Mouse (Mus musculus): ENCODE results near the gene Ndufa3. TPM values are rescaled to one million over a fixed set of nuclear protein-coding genes. Genes with fewer than 3 reads are reported as not detected.

Gene Ndufa3
- polyA plus RNA-seq, 1 experiment: 87.7 TPM

- H3K4me3 ChIP-seq (replicated peaks): peak within 1 kb of the TSS; percentile 93
- 0 out of 2 replicates have a peak, but pooled peaks have one; percentile 61 for TF ChIP-seq FLI1 (IDR thresholded peaks at IDR 0.05; ENCODE audit: low read length)
- TF ChIP-seq GATA1 (IDR thresholded peaks at IDR 0.05; ENCODE audit: borderline replicate concordance, low read length): no peak
- H3K27me3 ChIP-seq (replicated peaks): no peaks in the 10 kb centered on the region
- peaks cover 75% of the 10 kb centered on the region for H3K36me3 ChIP-seq (replicated peaks; ENCODE audit: low read length)
- peaks cover 80% of the 10 kb centered on the region for H3K4me1 ChIP-seq
- H3K9me3 ChIP-seq: no peaks in the 10 kb centered on the region
Observed at GRCm38 (mm10) chr7:3629543-3630477, 12.6 kb downstream of the Ndufa3 start, which contains the start of the genes Tfpt and Prpf31. Tfpt (minus strand) TSS chr7:3629929. Prpf31 (plus strand) TSS chr7:3629985.

GRCm38 (mm10) chr7:3630478-3630815 lies 13.3 kb downstream of the Ndufa3 start:
- peaks cover 75% of the 10 kb centered on the region for H3K4me1 ChIP-seq
- peaks cover 75% of the 10 kb centered on the region for H3K36me3 ChIP-seq (replicated peaks; ENCODE audit: low read length)
- H3K4me3 ChIP-seq (replicated peaks): peak overlapping the region; percentile 93
- no peaks in the 10 kb centered on the region for H3K9me3 ChIP-seq
- TF ChIP-seq GATA1 (IDR thresholded peaks at IDR 0.05; ENCODE audit: borderline replicate concordance, low read length) (no peak), FLI1 (IDR thresholded peaks at IDR 0.05; ENCODE audit: low read length) (no peak)
- no peaks in the 10 kb centered on the region for H3K27me3 ChIP-seq (replicated peaks)

- peaks cover 65% of the 10 kb centered on the region for H3K36me3 ChIP-seq (replicated peaks; ENCODE audit: low read length)
- peak overlapping the region; percentile 96 for H3K4me3 ChIP-seq (replicated peaks)
- H3K9me3 ChIP-seq: no peaks in the 10 kb centered on the region
- H3K27me3 ChIP-seq (replicated peaks): no peaks in the 10 kb centered on the region
- peaks cover 47% of the 10 kb centered on the region for H3K4me1 ChIP-seq
- no peak for TF ChIP-seq FLI1 (IDR thresholded peaks at IDR 0.05; ENCODE audit: low read length)
- no peak for TF ChIP-seq GATA1 (IDR thresholded peaks at IDR 0.05; ENCODE audit: borderline replicate concordance, low read length)
Observed at GRCm38 (mm10) chr7:3643412-3643811, 26.2 kb downstream of the Ndufa3 start.

DNA sequence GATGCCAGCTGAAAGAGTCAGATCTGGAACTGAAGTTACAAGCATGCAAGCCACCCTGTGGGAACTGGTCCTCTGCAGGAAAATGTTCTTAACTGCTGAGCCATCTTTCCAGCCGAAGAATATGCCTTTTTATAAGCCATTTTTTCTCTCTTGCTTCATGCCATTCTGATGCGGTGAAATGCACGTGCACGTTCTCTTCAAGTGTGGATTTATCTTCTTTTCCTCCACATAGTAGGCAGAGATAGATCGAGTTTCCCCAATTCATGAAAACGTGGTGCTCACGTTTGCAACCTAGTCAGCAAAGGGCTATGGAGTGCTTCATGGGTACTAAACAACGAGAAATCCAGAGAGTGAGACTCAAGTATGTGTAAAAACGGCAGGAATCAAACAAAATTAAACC lies 26.7 kb downstream of the Ndufa3 start:
- no peaks in the 10 kb centered on the region for H3K9me3 ChIP-seq
- TF ChIP-seq GATA1 (IDR thresholded peaks at IDR 0.05; ENCODE audit: borderline replicate concordance, low read length): no peak
- no peak for TF ChIP-seq FLI1 (IDR thresholded peaks at IDR 0.05; ENCODE audit: low read length)
- H3K4me1 ChIP-seq: peaks cover 52% of the 10 kb centered on the region
- H3K4me3 ChIP-seq (replicated peaks): peak overlapping the region; percentile 96
- no peaks in the 10 kb centered on the region for H3K27me3 ChIP-seq (replicated peaks)
- peaks cover 65% of the 10 kb centered on the region for H3K36me3 ChIP-seq (replicated peaks; ENCODE audit: low read length)

GRCm38 (mm10) chr7:3644348-3644671 lies 27.1 kb downstream of the Ndufa3 start:
- TF ChIP-seq FLI1 (IDR thresholded peaks at IDR 0.05; ENCODE audit: low read length): no peak
- no peak for TF ChIP-seq GATA1 (IDR thresholded peaks at IDR 0.05; ENCODE audit: borderline replicate concordance, low read length)
- H3K4me3 ChIP-seq (replicated peaks): peak overlapping the region; percentile 96
- peaks cover 65% of the 10 kb centered on the region for H3K36me3 ChIP-seq (replicated peaks; ENCODE audit: low read length)
- no peaks in the 10 kb centered on the region for H3K27me3 ChIP-seq (replicated peaks)
- H3K4me1 ChIP-seq: peaks cover 55% of the 10 kb centered on the region
- no peaks in the 10 kb centered on the region for H3K9me3 ChIP-seq

DNA sequence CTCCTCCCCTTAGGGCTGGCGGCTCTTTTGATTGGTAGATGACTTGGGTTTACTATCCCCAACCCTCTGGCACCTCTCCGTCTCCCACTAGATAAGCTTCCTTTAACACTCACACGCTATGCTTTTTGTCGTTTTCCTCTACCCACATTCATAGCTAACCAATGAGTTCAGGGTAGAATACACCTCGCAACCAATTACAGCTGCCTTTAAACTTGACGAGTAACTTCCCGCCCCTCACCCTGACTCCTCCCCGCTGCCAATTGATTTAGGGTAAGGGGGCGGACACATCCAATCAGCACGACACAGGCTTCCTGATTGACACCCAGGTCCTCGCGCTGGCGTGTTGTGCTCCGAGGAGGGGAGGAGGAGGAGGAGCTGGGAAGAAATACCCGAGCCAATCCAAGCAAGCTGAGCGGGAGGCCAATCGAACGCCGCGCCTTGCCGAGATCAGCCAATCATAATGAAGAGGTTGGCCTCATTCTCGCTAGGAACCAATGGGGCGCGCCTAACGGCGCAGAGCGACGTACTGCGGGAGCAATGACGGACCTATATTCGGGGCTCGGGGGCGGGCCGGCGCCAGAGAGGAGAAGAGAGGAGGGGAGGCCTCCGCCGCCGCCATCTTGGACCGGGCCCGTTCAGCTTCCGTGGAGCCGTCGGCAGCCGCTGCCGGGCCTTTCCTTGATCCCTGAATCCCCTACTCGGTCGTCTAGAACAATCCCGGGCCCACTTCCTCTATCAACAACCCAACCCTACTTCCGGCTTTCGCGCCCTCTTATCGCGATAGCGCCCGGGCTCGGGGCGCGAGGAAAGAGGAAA lies 27.7 kb downstream of the Ndufa3 start, which contains the start of gene Cnot3:
TSS of gene Cnot3 (plus strand) at position 597 of the 816 bp plus-strand sequence.
- TF ChIP-seq GATA1 (IDR thresholded peaks at IDR 0.05; ENCODE audit: borderline replicate concordance, low read length) (peak; percentile 48; the same call in 1 of the 3 replicates), FLI1 (IDR thresholded peaks at IDR 0.05; ENCODE audit: low read length) (no peak; the same call in 1 of the 2 replicates)
- H3K4me3 ChIP-seq (replicated peaks): peak within 1 kb of the TSS; percentile 96
- no peaks in the 10 kb centered on the region for H3K27me3 ChIP-seq (replicated peaks)
- H3K36me3 ChIP-seq (replicated peaks; ENCODE audit: low read length): peaks cover 65% of the 10 kb centered on the region
- no peaks in the 10 kb centered on the region for H3K9me3 ChIP-seq
- peaks cover 61% of the 10 kb centered on the region for H3K4me1 ChIP-seq

DNA sequence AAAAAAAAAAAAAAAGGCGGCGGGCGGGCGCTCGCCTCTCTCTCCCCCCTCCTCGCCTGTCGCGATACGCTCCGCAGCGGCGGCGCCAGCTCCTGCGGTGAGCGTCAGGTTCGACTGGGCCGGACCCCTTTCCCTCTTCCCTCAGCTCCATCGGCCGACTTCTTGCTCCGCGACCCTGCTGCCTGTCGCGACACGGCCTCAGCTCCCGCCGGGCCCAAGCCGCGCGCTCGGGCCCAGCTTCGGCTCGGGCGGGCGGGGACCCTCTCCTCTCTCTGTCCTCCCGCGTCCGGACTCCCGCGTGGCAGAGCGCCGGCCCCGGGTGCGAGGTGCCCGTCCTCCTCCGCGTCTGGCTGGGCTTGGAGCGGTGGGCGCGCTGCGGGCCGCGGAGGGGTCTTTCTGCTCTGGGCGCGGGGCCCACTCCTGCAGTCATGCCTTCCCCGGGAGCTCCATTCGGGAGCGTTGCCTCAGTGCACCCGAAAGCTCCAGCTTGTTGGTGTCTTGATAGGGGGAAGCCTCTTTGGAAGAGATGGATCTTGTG lies 28.4 kb downstream of the Ndufa3 start:
- peaks cover 65% of the 10 kb centered on the region for H3K36me3 ChIP-seq (replicated peaks; ENCODE audit: low read length)
- no peaks in the 10 kb centered on the region for H3K27me3 ChIP-seq (replicated peaks)
- H3K4me3 ChIP-seq (replicated peaks): peak overlapping the region; percentile 96
- H3K9me3 ChIP-seq: no peaks in the 10 kb centered on the region
- peaks cover 68% of the 10 kb centered on the region for H3K4me1 ChIP-seq
- TF ChIP-seq GATA1 (IDR thresholded peaks at IDR 0.05; ENCODE audit: borderline replicate concordance, low read length) (no peak), FLI1 (IDR thresholded peaks at IDR 0.05; ENCODE audit: low read length) (no peak)

- no peaks in the 10 kb centered on the region for H3K27me3 ChIP-seq (replicated peaks)
- peaks cover 65% of the 10 kb centered on the region for H3K36me3 ChIP-seq (replicated peaks; ENCODE audit: low read length)
- H3K4me3 ChIP-seq (replicated peaks): peak overlapping the region; percentile 96
- TF ChIP-seq GATA1 (IDR thresholded peaks at IDR 0.05; ENCODE audit: borderline replicate concordance, low read length) (no peak), FLI1 (IDR thresholded peaks at IDR 0.05; ENCODE audit: low read length) (no peak)
- H3K4me1 ChIP-seq: peaks cover 74% of the 10 kb centered on the region
- H3K9me3 ChIP-seq: no peaks in the 10 kb centered on the region
Observed at GRCm38 (mm10) chr7:3646188-3646587, 29.0 kb downstream of the Ndufa3 start.

DNA sequence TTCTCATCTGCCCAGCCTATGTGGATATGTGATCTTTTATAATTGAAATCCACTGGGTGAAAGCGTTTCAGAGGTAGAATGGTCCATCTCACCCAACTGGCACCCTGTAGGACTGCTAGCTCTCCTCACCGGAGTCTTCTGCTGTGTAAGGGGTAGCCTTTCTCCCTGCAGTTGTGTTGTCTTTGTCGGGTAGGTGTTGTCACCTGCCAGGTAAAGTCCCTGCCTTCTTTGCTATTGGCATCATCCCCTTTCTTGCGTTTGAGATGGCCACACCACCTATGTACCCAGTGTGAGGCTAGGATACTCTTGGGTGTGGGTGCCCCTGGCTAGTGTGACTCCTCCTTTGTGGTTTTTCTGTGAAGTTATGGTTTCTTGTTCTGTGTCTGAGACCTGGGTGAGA lies 29.5 kb downstream of the Ndufa3 start:
- H3K4me1 ChIP-seq: peaks cover 75% of the 10 kb centered on the region
- peaks cover 65% of the 10 kb centered on the region for H3K36me3 ChIP-seq (replicated peaks; ENCODE audit: low read length)
- no peak for TF ChIP-seq FLI1 (IDR thresholded peaks at IDR 0.05; ENCODE audit: low read length)
- TF ChIP-seq GATA1 (IDR thresholded peaks at IDR 0.05; ENCODE audit: borderline replicate concordance, low read length): no peak
- no peaks in the 10 kb centered on the region for H3K27me3 ChIP-seq (replicated peaks)
- H3K9me3 ChIP-seq: no peaks in the 10 kb centered on the region
- peak overlapping the region; percentile 96 for H3K4me3 ChIP-seq (replicated peaks)

All from megakaryocyte, embryonic 14.5 days (primary cell).